Mouse (Mus musculus) erythroblast, embryonic 14.5 days (primary cell): ENCODE data around the gene Neto2.

ENCODE experiments used
- GATA1 ChIP-seq: IDR thresholded peaks from 2 replicates; pipeline ENCODE4 v1.6.1; 2012; ENCODE audit warnings: low read length, inconsistent platforms, mixed read lengths
- TAL1 ChIP-seq: IDR thresholded peaks from 3 replicates; pipeline ENCODE4 v1.6.1; 2012; ENCODE audit warnings: low read length, inconsistent platforms, mixed read lengths

- no peak for TF ChIP-seq GATA1
- no peak for TF ChIP-seq TAL1
Observed at GRCm38 (mm10) chr8:85706988-85707387, 6.3 kb upstream of the Neto2 start.
